Mouse (Mus musculus): Measurements from ENCODE around the gene Ror1. TPM values are rescaled to one million over a fixed set of nuclear protein-coding genes. Genes with fewer than 3 reads are reported as not detected.

Gene Ror1
- total and polyA plus RNA-seq, 3 experiments = 1.4 to 6.4 (median 4.4) TPM

DNA sequence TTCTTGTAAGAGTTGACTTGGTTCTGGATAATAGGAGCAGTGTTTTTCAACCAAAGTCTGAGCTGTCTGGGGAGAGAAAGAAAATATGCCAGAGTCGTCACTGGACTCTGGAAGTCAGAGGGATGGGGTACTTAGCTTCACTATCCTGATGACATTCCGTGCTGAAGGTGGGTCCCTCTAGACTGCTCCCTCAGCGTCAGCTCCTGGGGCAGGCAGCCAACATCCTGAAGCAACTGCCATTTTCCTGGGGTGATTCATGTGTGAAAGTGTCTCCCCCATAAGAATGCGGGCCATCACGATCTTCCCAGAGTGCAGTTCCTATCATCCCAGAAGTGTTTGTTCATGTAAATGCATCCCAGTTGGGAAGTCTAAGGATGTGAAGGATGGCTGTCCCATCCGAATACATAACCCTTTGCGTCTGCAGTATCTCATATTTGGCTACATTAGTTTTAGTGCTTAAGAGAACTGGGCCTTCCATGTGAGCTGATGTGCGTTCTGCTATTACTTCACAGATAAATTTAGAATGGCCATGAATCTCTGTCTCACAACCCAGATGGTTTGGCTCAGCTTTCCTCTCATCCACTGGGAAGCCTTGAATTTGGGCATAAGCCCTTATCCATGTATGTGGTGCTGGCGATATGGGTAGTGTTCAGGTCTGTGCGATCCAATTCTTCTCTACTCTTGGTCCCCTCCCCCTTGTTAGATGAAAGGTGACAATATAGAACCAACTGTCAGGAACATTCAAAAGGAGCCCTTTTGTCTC, 216.4 kb downstream of the Ror1 start:
- peak; percentile 65 for DNase-seq

DNA sequence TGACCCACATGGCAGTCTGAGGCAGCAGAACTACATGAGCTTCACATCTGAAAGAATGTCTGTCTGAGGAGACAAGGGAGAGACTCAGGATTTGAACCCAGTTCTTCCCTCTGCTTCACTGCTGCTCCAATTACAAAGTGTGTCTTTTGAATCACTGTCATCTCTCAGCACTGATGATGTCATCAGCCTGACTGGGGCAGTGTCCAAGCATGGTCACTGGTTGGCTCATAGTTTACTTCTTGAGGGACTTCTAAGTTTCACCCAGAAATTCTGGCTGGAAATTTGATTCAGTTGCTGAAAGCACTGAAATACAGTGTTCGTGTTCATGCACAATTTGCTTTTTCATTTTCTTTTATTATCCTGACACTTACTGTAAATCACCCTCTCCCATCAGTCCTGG, 219.5 kb downstream of the Ror1 start:
- peak; percentile 30 for DNase-seq

GRCm38 (mm10) chr4:100321758-100322157, 226.2 kb downstream of the Ror1 start:
- DNase-seq = peak; percentile 82

DNA sequence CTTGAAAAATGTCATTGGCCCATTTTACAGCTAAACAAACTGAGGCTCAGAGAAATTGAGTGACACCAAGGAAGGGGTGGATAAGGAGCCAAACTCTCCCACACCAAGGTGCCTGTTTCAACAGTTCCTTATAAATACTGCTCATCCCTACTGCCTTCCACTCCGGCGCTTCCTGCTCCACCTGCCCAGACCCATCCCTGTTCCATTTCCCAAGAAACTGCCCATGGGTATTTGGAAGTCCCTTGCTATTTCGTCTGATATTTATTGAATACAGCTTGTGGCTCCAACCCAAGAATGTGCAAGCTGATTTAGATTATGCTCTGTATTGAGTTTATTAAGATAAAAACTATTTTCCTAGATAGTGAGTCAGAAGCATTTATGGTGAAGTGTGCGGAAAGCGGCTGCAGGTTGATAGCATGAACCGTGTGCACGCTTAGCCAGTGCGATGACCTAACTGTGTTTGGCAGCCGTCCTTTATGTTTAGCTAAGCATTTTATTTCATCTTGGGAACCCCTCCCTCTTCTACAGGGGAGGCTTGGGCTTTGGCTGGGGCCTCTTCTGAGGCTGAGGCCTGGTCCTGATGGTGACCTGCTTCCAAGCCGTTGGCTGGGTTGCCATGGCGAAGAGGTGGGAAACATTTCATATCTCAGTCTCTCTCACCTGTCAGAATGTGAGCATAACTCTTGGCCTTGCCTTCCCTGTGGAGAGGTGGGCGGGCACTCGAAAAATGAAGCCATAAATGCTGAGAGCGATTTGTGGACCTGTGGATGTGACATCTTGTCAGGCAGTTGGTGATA, 229.3 kb downstream of the Ror1 start:
- DNase-seq = no peak

GRCm38 (mm10) chr4:100328361-100328970, 232.9 kb downstream of the Ror1 start:
- DNase-seq = no peak

- no peak for DNase-seq
These were observed 239.6 kb downstream of the Ror1 start for GRCm38 (mm10) chr4:100335168-100335567.

DNA sequence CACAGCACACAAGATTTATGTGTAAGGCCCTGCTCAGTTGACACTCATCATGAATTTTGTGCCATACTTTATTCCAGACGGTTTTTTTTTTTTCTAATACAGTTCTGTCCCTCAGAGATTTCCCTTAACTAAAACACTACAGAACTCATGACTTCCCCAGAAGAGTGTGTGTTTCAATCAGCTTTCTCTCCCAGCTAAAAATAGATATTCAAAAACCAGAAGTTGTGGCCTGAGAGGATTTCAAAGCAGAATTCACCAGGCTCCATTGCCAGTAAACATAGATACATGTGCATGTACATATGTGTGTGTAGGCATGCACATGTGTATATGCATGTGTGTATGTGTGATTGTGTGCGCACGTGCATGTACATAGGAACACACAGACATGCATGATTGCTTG, 252.2 kb downstream of the Ror1 start:
- no peak for DNase-seq

GRCm38 (mm10) chr4:100350106-100350795, 254.7 kb downstream of the Ror1 start:
- peak; percentile 54 for DNase-seq

- peak; percentile 17 for DNase-seq
These were observed 256.3 kb downstream of the Ror1 start for GRCm38 (mm10) chr4:100351797-100352290.

- DNase-seq = peak; percentile 24
These were observed 260.0 kb downstream of the Ror1 start for GRCm38 (mm10) chr4:100355566-100355965.

- DNase-seq = no peak
These were observed 262.4 kb downstream of the Ror1 start for GRCm38 (mm10) chr4:100357881-100358589.

GRCm38 (mm10) chr4:100363666-100364065, 268.1 kb downstream of the Ror1 start:
- DNase-seq = no peak

- DNase-seq = no peak
These were observed 273.1 kb downstream of the Ror1 start for GRCm38 (mm10) chr4:100368691-100369090.

DNA sequence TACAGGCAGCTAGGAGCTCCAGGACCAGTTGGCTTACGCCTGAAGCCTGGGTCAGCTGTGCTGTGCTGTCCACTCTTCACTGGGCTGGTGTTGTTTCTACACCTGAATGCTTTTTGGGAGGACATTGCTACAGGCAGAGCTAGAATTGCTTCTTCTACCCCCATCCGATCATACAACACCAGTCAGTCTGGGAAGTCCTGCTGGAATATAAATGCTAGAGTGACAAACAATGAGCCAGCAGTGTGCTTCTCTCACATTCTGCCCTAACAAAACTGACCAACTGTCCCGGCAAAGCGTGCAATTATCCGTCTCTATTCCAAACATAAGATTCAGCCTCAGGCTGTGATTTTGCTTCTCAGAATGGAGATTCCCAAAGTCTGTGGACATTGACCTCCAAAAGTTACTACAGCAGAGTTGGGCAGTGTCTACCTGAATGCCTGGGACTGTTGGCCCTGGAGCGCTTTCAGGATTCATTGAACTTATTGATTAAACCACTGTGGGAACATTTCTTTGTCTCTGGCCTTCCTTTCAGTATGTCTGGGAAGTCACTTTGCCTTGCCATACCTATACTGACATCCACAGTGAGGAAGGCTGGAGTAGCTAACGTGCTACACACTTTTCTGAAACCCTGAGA, 274.1 kb downstream of the Ror1 start:
- DNase-seq = no peak

GRCm38 (mm10) chr4:100372806-100373205, 277.2 kb downstream of the Ror1 start:
- DNase-seq = no peak

DNA sequence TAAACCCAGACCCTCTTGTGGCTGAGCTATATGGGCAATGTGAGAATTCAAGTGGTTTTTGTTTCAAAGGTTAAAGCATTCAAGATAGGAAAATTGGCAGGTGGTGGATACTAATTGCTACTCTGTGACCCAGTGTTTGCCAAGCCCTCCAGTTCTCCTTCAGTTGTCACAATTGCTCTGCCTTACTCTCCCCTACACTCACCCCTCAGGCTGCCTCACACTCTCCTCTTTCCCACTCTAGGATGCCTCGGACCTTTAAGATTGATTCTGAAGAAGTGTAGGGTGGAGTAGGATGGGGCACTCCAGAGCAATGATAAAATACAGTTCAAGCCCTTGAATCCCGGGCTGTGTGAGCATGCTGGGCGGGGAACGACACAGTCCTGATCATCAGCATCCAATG, 278.2 kb downstream of the Ror1 start:
- no peak for DNase-seq

GRCm38 (mm10) chr4:100375286-100375685, 279.7 kb downstream of the Ror1 start:
- DNase-seq = no peak

- no peak for DNase-seq
These were observed 280.6 kb downstream of the Ror1 start for GRCm38 (mm10) chr4:100376163-100376562.

- DNase-seq = no peak
These were observed 281.6 kb downstream of the Ror1 start for GRCm38 (mm10) chr4:100377231-100377630.

DNA sequence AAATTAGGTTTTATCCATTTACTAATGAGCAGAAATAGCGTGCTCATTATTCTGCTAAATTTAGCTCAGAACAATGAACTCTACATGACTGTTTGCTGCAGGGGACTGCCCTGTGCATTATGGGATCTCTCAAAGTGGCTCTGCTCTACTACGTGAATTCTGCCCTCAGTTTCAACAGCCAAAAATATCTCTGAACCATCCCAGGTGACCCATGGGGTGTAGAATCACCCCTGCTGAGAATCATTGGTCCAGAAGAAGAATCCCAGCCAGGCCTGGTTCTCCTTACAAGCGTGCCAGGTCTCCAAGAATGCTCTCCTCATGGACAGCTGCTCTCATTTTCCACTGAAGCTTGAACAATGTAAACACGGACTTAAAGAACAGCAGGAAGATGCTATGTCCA, 282.4 kb downstream of the Ror1 start:
- DNase-seq = no peak

GRCm38 (mm10) chr4:100381760-100382159, 286.2 kb downstream of the Ror1 start:
- DNase-seq = no peak

All from adrenal gland, adult 2 months (tissue).